Mouse (Mus musculus): Measurements from ENCODE around the gene Pi16. TPM values are rescaled to one million over a fixed set of nuclear protein-coding genes. Genes with fewer than 3 reads are reported as not detected.
"Not testable (repeated sequence)": the region's sequence is repeated elsewhere in the genome, so short reads cannot be mapped to it uniquely, and the experiment has no call there.

Gene Pi16
- polyA plus RNA-seq, 1 experiment from 2014 or later: 2.2 TPM

GRCm38 (mm10) chr17:29346496-29347125 lies 29.1 kb downstream of the Pi16 start:
- WGBS (ENCODE audit: insufficient replicate concordance): 7% methylated on average over 11 of the region's 11 CpGs
- Histone ChIP-seq H3K27me3 (ENCODE audit: insufficient read depth, low read length) (no peaks in the 10 kb centered on the region), H3K9me3 (ENCODE audit: low read length) (no peaks in the 10 kb centered on the region), H3K27ac (ENCODE audit: low read depth) (peak overlapping the region; percentile 92), H3K4me1 (ENCODE audit: insufficient read depth) (peaks cover 42% of the 10 kb centered on the region), H3K9ac (replicated peaks) (peak overlapping the region; percentile 95), H3K4me3 (ENCODE audit: low read depth, low read length) (peak overlapping the region; percentile 94), H3K4me2 (ENCODE audit: low read depth, low read length) (peak overlapping the region; percentile 93), H3K36me3 (replicated peaks; ENCODE audit: insufficient read depth, low read length) (peaks cover 15% of the 10 kb centered on the region)
- no peak for ATAC-seq
- no peak for DNase-seq
- TF ChIP-seq EP300 (IDR thresholded peaks at IDR 0.05; ENCODE audit: low read depth) (no peak), CTCF (IDR thresholded peaks at IDR 0.05; ENCODE audit: low read depth) (no peak)

GRCm38 (mm10) chr17:29347126-29347644 lies 29.7 kb downstream of the Pi16 start:
- Histone ChIP-seq H3K36me3 (replicated peaks; ENCODE audit: insufficient read depth, low read length) (peaks cover 13% of the 10 kb centered on the region), H3K9ac (replicated peaks) (peak overlapping the region; percentile 95), H3K4me1 (ENCODE audit: insufficient read depth) (peaks cover 36% of the 10 kb centered on the region), H3K4me3 (ENCODE audit: low read depth, low read length) (peak overlapping the region; percentile 94), H3K27me3 (ENCODE audit: insufficient read depth, low read length) (no peaks in the 10 kb centered on the region), H3K9me3 (ENCODE audit: low read length) (no peaks in the 10 kb centered on the region), H3K4me2 (ENCODE audit: low read depth, low read length) (peak overlapping the region; percentile 93), H3K27ac (ENCODE audit: low read depth) (peak overlapping the region; percentile 92)
- TF ChIP-seq CTCF (IDR thresholded peaks at IDR 0.05; ENCODE audit: low read depth) (no peak), EP300 (IDR thresholded peaks at IDR 0.05; ENCODE audit: low read depth) (no peak)
- DNase-seq: no peak
- under 1% methylated on average over 40 of the region's 45 CpGs for WGBS (ENCODE audit: insufficient replicate concordance)
- peak; percentile 18; the same call in 1 of the 2 replicates for ATAC-seq

- ATAC-seq: peak; percentile 99
- Histone ChIP-seq H3K36me3 (replicated peaks; ENCODE audit: insufficient read depth, low read length) (peaks cover 11% of the 10 kb centered on the region), H3K27ac (ENCODE audit: low read depth) (peak within 1 kb of the TSS; percentile 92), H3K4me2 (ENCODE audit: low read depth, low read length) (peak within 1 kb of the TSS; percentile 93), H3K27me3 (ENCODE audit: insufficient read depth, low read length) (no peaks in the 10 kb centered on the region), H3K4me3 (ENCODE audit: low read depth, low read length) (peak within 1 kb of the TSS; percentile 94), H3K9ac (replicated peaks) (peak within 1 kb of the TSS; percentile 95), H3K4me1 (ENCODE audit: insufficient read depth) (peaks cover 30% of the 10 kb centered on the region), H3K9me3 (ENCODE audit: low read length) (no peaks in the 10 kb centered on the region)
- TF ChIP-seq CTCF (IDR thresholded peaks at IDR 0.05; ENCODE audit: low read depth): no peak
- TF ChIP-seq EP300 (IDR thresholded peaks at IDR 0.05; ENCODE audit: low read depth): peak; percentile 44; the same call in 1 of the 2 replicates
- 1% methylated on average over 38 of the region's 53 CpGs for WGBS (ENCODE audit: insufficient replicate concordance)
- peak; percentile 100 for DNase-seq
Observed at GRCm38 (mm10) chr17:29347645-29348256, 30.3 kb downstream of the Pi16 start, which contains the start of gene Mtch1. Mtch1 (minus strand) TSS chr17:29347934.

- ATAC-seq (no peak), DNase-seq (no peak)
- no peaks in the 10 kb centered on the region for H3K27me3 ChIP-seq (ENCODE audit: insufficient read depth, low read length)
- H3K4me3 ChIP-seq (ENCODE audit: low read depth, low read length): no peak overlapping the region
- no peak overlapping the region for H3K4me2 ChIP-seq (ENCODE audit: low read depth, low read length)
- WGBS (ENCODE audit: insufficient replicate concordance): 73% methylated on average over 2 of the region's 2 CpGs
- no peak overlapping the region for H3K9ac ChIP-seq (replicated peaks)
- no peak for TF ChIP-seq EP300 (IDR thresholded peaks at IDR 0.05; ENCODE audit: low read depth)
- TF ChIP-seq CTCF (IDR thresholded peaks at IDR 0.05; ENCODE audit: low read depth): no peak
- no peaks in the 10 kb centered on the region for H3K9me3 ChIP-seq (ENCODE audit: low read length)
- H3K4me1 ChIP-seq (ENCODE audit: insufficient read depth): peaks cover 28% of the 10 kb centered on the region
- H3K36me3 ChIP-seq (replicated peaks; ENCODE audit: insufficient read depth, low read length): 0 out of 2 replicates have a peak, but pooled peaks cover 7% of the 10 kb centered on the region
- H3K27ac ChIP-seq (ENCODE audit: low read depth): no peak overlapping the region
Observed at GRCm38 (mm10) chr17:29348996-29349395, 31.5 kb downstream of the Pi16 start.

DNA sequence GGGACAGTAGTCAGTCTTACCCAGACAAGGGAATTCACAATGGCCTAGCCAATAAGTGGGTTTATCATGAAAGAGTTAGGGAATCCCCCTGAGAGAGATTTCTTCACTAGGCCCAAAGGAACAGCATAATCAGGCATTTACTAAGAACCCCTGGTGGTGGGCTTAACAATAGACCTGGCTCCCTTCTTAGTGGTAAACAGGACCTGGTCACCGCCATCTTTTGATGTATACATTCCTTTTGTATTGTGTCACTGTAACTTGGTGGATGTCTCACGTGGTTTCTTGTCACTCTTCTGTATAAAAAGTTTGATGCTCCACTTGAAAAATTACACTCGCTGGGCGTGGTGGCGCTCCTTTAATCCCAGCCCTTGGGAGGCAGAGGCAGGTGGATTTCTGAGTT lies 33.6 kb downstream of the Pi16 start:
- H3K9ac ChIP-seq (replicated peaks); H3K4me3 ChIP-seq (ENCODE audit: low read depth, low read length); ATAC-seq; DNase-seq; H3K4me2 ChIP-seq (ENCODE audit: low read depth, low read length); H3K36me3 ChIP-seq (replicated peaks; ENCODE audit: insufficient read depth, low read length); H3K27ac ChIP-seq (ENCODE audit: low read depth); H3K27me3 ChIP-seq (ENCODE audit: insufficient read depth, low read length); H3K9me3 ChIP-seq (ENCODE audit: low read length): not testable (repeated sequence)
- 79% methylated on average over 5 of the region's 5 CpGs for WGBS (ENCODE audit: insufficient replicate concordance)
- peaks cover 27% of the 10 kb centered on the region for H3K4me1 ChIP-seq (ENCODE audit: insufficient read depth)

DNA sequence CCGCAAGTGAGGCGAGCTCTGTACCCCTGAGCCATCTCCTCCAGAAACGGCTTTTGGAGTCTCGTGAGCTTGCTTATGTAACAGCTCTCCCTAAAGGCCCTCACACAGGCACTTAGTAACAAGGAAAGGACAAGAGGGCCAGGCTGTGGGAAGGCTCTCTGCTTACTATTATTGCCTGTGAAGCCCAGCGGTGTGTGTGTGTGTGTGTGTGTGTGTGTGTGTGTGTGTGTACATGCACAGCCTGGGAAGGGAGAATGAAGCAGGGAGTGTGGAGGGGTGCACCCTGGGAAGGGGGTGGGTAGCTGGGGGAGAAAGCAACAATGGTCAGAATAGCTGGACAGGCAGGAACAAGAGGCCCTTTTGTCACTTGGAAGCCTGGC lies 38.0 kb downstream of the Pi16 start:
- Histone ChIP-seq H3K4me3 (ENCODE audit: low read depth, low read length) (no peak overlapping the region), H3K27ac (ENCODE audit: low read depth) (peak overlapping the region; percentile 87), H3K9ac (replicated peaks) (peak overlapping the region; percentile 2; the same call in 1 of the 2 replicates), H3K4me1 (ENCODE audit: insufficient read depth) (peaks cover 16% of the 10 kb centered on the region), H3K36me3 (replicated peaks; ENCODE audit: insufficient read depth, low read length) (no peaks in the 10 kb centered on the region), H3K4me2 (ENCODE audit: low read depth, low read length) (no peak overlapping the region), H3K27me3 (ENCODE audit: insufficient read depth, low read length) (no peaks in the 10 kb centered on the region), H3K9me3 (ENCODE audit: low read length) (no peaks in the 10 kb centered on the region)
- 72% methylated on average over 5 of the region's 5 CpGs for WGBS (ENCODE audit: insufficient replicate concordance)
- TF ChIP-seq EP300 (IDR thresholded peaks at IDR 0.05; ENCODE audit: low read depth) (no peak), CTCF (IDR thresholded peaks at IDR 0.05; ENCODE audit: low read depth) (no peak)
- DNase-seq (no peak), ATAC-seq (no peak)
